Mouse (Mus musculus): ENCODE measurements around the gene Mrln. TPM values are rescaled to one million over a fixed set of nuclear protein-coding genes. Genes with fewer than 3 reads are reported as not detected.
"Not testable (repeated sequence)": the region's sequence is repeated elsewhere in the genome, so short reads cannot be mapped to it uniquely, and the experiment has no call there.

Gene Mrln
- polyA plus RNA-seq, 1 experiment from 2014 or later, result 0.94 TPM

DNA sequence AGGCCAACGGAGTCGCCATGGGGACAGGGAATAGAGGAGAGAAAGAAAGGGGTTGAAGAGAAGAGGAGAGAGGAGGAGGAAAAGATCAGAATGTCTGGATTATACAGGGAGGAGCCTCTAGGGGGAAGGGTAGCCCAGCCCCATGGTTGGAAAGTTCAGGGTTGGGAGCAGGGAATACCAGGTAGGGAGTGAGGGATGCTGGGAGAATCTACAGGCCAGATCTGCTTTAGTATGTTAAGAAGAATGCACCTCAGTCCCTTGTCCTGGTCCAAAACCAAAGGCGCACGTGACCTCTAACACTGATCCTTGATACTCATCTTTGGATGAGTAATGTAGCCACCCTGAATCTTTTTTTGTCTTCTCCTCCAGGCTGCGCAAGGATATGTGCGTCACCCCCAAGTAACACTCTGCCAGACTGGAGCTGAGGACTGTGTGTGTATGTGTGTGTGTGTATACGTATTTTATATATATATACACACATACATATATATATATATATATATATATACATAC lies 5.5 kb upstream of the Mrln start:
- ATAC-seq (replicated peaks; ENCODE audit: low FRiP score), result no peak
- H3K4me2 ChIP-seq (ENCODE audit: low read depth, low read length, severe bottlenecking), result no peak overlapping the region
- no peaks in the 10 kb centered on the region for H3K9me3 ChIP-seq (ENCODE audit: control insufficient read depth, low read length)
- 94% methylated on average over 7 of the region's 7 CpGs for WGBS
- H3K9ac ChIP-seq (ENCODE audit: low read length), result no peak overlapping the region
- DNase-seq (ENCODE audit: low spot score), result no peak
- H3K4me3 ChIP-seq (ENCODE audit: low read depth, low read length), result no peak overlapping the region
- H3K4me1 ChIP-seq (replicated peaks; ENCODE audit: control insufficient read depth, insufficient read depth, low read length), result no peaks in the 10 kb centered on the region
- no peak overlapping the region for H3K27ac ChIP-seq (ENCODE audit: low read depth, low read length)
- H3K27me3 ChIP-seq (ENCODE audit: control insufficient read depth, insufficient read depth, low read length), result no peaks in the 10 kb centered on the region
- no peaks in the 10 kb centered on the region for H3K36me3 ChIP-seq (ENCODE audit: control insufficient read depth, insufficient read depth, low read length)

DNA sequence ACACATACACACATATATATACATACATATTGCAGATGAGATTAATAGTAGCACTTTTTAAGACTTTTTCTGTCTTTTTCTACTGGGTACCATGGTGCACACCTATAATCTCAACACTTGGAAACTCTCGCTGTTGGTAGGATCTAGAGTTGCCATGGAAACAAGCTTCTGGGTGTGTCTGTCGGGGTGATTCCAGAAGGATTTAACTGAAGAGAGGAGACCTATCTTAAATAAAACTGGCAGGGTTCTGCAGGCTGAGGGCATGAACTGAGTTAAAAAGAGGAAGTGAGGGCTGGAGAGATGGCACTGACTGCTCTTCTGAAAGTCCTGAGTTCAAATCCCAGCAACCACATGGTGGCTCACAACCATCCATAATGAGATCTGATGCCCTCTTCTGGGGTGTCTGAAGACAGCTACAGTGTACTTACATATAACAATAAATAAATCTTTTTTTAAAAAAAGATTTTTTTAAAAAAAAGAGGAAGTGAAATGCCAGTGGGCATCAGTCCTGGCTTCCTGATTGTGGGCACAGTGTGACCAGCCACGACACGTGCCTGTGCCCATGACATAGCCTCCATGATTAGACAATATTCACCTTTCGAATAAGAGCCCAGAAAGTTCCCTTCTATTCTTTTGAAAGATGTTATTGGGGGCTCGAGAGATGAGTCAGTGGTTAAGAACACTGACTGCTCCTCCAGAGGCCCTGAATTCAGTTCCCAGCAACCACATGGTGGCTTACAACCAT lies 4.8 kb upstream of the Mrln start:
- H3K27me3 ChIP-seq (ENCODE audit: control insufficient read depth, insufficient read depth, low read length), result no peaks in the 10 kb centered on the region
- 84% methylated on average over 6 of the region's 6 CpGs for WGBS

DNA sequence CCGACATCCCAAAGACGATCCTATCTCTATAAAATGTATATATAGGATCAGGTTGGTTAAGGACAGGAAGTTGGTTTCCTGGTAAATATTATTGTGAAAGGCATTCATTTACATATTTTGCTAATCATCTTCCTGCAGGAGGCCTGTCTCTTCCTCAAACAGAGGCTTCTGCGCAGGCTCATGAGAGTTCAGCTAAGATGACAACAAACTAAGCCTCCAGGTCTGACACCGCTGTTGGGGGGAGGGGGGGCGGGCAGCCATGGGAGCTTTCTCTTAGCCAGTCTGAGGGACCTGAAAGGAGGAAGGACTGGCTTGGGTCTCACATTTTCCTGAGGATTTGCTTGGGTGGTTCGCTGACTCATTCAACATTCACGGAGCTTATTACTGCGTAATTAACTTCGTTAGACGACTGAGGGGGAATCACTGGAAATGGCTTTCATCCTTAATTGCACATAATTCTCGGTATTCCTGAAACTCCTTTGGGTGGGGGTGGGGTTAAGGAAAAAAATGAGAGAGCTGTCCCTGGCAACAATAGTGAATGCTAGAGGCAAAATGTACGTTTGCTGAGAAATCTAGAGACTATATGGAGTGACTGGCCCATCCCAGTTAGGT lies 3.5 kb upstream of the Mrln start:
- peak; percentile 44 for ATAC-seq (replicated peaks; ENCODE audit: low FRiP score)
- Histone ChIP-seq H3K4me3 (ENCODE audit: low read depth, low read length) (no peak overlapping the region), H3K4me2 (ENCODE audit: low read depth, low read length, severe bottlenecking) (no peak overlapping the region), H3K36me3 (ENCODE audit: control insufficient read depth, insufficient read depth, low read length) (no peaks in the 10 kb centered on the region), H3K9ac (ENCODE audit: low read length) (no peak overlapping the region), H3K4me1 (replicated peaks; ENCODE audit: control insufficient read depth, insufficient read depth, low read length) (no peaks in the 10 kb centered on the region), H3K27ac (ENCODE audit: low read depth, low read length) (no peak overlapping the region), H3K9me3 (ENCODE audit: control insufficient read depth, low read length) (no peaks in the 10 kb centered on the region), H3K27me3 (ENCODE audit: control insufficient read depth, insufficient read depth, low read length) (no peaks in the 10 kb centered on the region)
- peak; percentile 61 for DNase-seq (ENCODE audit: low spot score)
- WGBS, result 32% methylated on average over 12 of the region's 12 CpGs

More for the DNA sequence above, 4.8 kb upstream of the Mrln start:
- Histone ChIP-seq H3K4me2 (ENCODE audit: low read depth, low read length, severe bottlenecking) (no peak overlapping the region), H3K9me3 (ENCODE audit: control insufficient read depth, low read length) (no peaks in the 10 kb centered on the region), H3K4me3 (ENCODE audit: low read depth, low read length) (no peak overlapping the region), H3K4me1 (replicated peaks; ENCODE audit: control insufficient read depth, insufficient read depth, low read length) (no peaks in the 10 kb centered on the region), H3K9ac (ENCODE audit: low read length) (no peak overlapping the region), H3K27ac (ENCODE audit: low read depth, low read length) (no peak overlapping the region), H3K36me3 (ENCODE audit: control insufficient read depth, insufficient read depth, low read length) (no peaks in the 10 kb centered on the region)
- ATAC-seq (replicated peaks; ENCODE audit: low FRiP score) (no peak), DNase-seq (ENCODE audit: low spot score) (no peak)

DNA sequence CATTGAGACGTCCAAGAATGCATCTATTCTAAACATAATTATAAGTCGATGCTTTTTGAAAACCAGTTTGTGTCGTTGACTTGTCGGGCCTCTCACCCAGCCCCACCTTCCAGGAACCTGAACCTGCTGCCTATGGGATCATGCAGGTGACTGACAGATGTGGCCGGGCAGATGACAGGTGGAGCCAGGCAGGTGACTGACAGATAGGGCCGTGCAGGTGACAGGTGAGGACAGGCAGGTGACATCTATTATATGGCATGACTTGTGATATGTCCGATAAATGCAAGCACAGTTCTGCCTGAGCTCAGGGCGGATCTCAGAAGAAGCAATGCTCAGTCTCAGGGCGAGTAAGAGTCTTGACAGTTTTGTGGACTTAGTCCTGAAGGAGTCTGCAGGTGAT lies 6.8 kb downstream of the Mrln start:
- Histone ChIP-seq H3K9me3 (ENCODE audit: control insufficient read depth, low read length) (no peaks in the 10 kb centered on the region), H3K27me3 (ENCODE audit: control insufficient read depth, insufficient read depth, low read length) (no peaks in the 10 kb centered on the region), H3K36me3 (ENCODE audit: control insufficient read depth, insufficient read depth, low read length) (no peaks in the 10 kb centered on the region), H3K9ac (ENCODE audit: low read length) (no peak overlapping the region), H3K4me3 (ENCODE audit: low read depth, low read length) (no peak overlapping the region), H3K4me1 (replicated peaks; ENCODE audit: control insufficient read depth, insufficient read depth, low read length) (no peaks in the 10 kb centered on the region), H3K4me2 (ENCODE audit: low read depth, low read length, severe bottlenecking) (no peak overlapping the region), H3K27ac (ENCODE audit: low read depth, low read length) (no peak overlapping the region)
- WGBS, result 85% methylated on average over 9 of the region's 9 CpGs
- no peak for DNase-seq (ENCODE audit: low spot score)
- ATAC-seq (replicated peaks; ENCODE audit: low FRiP score), result no peak

DNA sequence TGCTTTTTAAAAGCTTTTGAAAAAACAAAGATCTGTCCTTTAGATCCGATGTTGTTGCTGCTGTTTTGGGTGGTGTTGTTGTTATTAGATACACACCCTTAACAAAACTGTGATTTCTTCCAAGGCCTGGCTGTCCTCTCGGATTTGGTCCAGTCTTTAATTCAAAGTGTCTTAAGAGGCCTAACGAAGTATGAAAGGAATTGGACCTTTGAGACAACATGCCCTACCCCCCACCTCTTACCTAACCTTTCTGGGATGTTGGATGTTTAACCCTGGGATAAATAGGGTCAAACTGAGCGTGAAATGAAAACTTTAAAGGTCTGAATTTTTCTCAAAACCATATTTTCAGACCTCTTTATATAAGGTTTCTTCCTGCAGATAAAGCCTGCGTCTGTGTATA lies 16.5 kb downstream of the Mrln start:
- Histone ChIP-seq H3K27me3 (ENCODE audit: control insufficient read depth, insufficient read depth, low read length) (no peaks in the 10 kb centered on the region), H3K36me3 (ENCODE audit: control insufficient read depth, insufficient read depth, low read length) (no peaks in the 10 kb centered on the region), H3K4me1 (replicated peaks; ENCODE audit: control insufficient read depth, insufficient read depth, low read length) (no peaks in the 10 kb centered on the region), H3K4me2 (ENCODE audit: low read depth, low read length, severe bottlenecking) (no peak overlapping the region), H3K27ac (ENCODE audit: low read depth, low read length) (no peak overlapping the region), H3K9ac (ENCODE audit: low read length) (no peak overlapping the region), H3K9me3 (ENCODE audit: control insufficient read depth, low read length) (no peaks in the 10 kb centered on the region), H3K4me3 (ENCODE audit: low read depth, low read length) (no peak overlapping the region)
- ATAC-seq (replicated peaks; ENCODE audit: low FRiP score) (no peak), DNase-seq (ENCODE audit: low spot score) (no peak)
- WGBS, result 41% methylated on average over 5 of the region's 5 CpGs

DNA sequence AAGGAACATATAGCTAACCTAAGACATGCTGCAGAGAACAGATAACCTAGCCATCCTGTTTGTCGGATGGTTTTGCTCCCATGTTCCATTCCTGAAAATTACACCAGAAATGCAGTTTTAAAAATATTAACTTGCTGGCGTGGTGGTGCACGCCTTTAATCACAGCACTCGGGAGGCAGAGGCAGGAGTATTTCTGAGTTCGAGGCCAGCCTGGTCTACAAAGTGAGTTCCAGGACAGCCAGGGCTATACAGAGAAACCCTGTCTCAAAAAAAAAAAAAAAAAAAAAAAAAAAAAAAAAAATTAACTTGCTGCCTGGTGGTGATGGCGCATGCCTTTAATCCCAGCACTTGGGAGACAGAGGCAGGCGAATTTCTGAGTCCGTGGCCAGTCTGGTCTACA lies 17.8 kb downstream of the Mrln start:
- DNase-seq (ENCODE audit: low spot score); H3K4me2 ChIP-seq (ENCODE audit: low read depth, low read length, severe bottlenecking); H3K4me1 ChIP-seq (replicated peaks; ENCODE audit: control insufficient read depth, insufficient read depth, low read length); H3K4me3 ChIP-seq (ENCODE audit: low read depth, low read length); H3K9me3 ChIP-seq (ENCODE audit: control insufficient read depth, low read length); H3K27ac ChIP-seq (ENCODE audit: low read depth, low read length); ATAC-seq (replicated peaks; ENCODE audit: low FRiP score); H3K36me3 ChIP-seq (ENCODE audit: control insufficient read depth, insufficient read depth, low read length); H3K27me3 ChIP-seq (ENCODE audit: control insufficient read depth, insufficient read depth, low read length); H3K9ac ChIP-seq (ENCODE audit: low read length): not testable (repeated sequence)
- WGBS, result 89% methylated on average over 8 of the region's 8 CpGs

DNA sequence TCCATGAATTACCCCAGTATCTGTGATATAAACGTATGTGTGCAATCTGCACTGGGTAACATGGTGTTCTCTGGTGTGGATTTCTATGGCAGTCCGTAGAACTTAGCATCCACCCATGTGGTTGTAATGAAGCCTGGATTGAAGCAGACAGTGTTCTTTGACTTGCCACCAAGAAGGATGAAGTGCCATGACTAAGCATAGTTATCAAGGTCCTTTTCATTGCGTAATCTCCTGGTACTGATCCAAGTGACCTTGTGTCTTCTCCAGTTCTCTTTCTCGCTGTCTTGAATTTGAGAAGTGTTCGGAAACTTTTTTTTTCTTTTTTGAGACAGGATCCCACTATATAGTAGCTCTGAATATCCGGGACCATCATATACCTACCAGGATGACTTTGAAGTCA lies 20.1 kb downstream of the Mrln start:
- ATAC-seq (replicated peaks; ENCODE audit: low FRiP score) (no peak), DNase-seq (ENCODE audit: low spot score) (no peak)
- H3K9me3 ChIP-seq (ENCODE audit: control insufficient read depth, low read length), result no peaks in the 10 kb centered on the region
- H3K27me3 ChIP-seq (ENCODE audit: control insufficient read depth, insufficient read depth, low read length), result no peaks in the 10 kb centered on the region
- no peak overlapping the region for H3K4me2 ChIP-seq (ENCODE audit: low read depth, low read length, severe bottlenecking)
- no peaks in the 10 kb centered on the region for H3K4me1 ChIP-seq (replicated peaks; ENCODE audit: control insufficient read depth, insufficient read depth, low read length)
- WGBS, result 91% methylated on average over 6 of the region's 6 CpGs
- H3K27ac ChIP-seq (ENCODE audit: low read depth, low read length), result no peak overlapping the region
- H3K36me3 ChIP-seq (ENCODE audit: control insufficient read depth, insufficient read depth, low read length), result no peaks in the 10 kb centered on the region
- no peak overlapping the region for H3K9ac ChIP-seq (ENCODE audit: low read length)
- no peak overlapping the region for H3K4me3 ChIP-seq (ENCODE audit: low read depth, low read length)

DNA sequence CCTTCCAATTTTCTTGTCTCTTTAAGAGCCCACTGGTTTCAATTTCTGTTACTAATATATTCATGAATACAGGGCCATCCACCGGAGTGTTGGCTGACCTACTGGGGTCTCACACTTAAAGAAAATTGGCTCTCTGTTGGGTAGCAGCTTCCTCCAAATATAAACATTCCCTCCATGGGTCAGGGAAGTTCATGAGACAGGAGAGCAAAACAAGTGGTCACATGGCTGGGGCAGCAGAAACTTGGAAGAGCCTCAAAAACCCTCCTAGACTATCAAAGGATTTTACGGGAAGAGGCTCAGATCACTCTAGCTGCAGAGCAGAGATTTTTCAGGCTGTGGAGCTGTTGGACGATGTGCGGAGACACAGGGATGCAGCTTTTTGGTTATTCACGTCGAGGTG lies 21.3 kb downstream of the Mrln start:
- Histone ChIP-seq H3K4me2 (ENCODE audit: low read depth, low read length, severe bottlenecking) (no peak overlapping the region), H3K27me3 (ENCODE audit: control insufficient read depth, insufficient read depth, low read length) (no peaks in the 10 kb centered on the region), H3K9me3 (ENCODE audit: control insufficient read depth, low read length) (no peaks in the 10 kb centered on the region), H3K27ac (ENCODE audit: low read depth, low read length) (no peak overlapping the region), H3K36me3 (ENCODE audit: control insufficient read depth, insufficient read depth, low read length) (no peaks in the 10 kb centered on the region), H3K9ac (ENCODE audit: low read length) (no peak overlapping the region), H3K4me1 (replicated peaks; ENCODE audit: control insufficient read depth, insufficient read depth, low read length) (no peaks in the 10 kb centered on the region), H3K4me3 (ENCODE audit: low read depth, low read length) (no peak overlapping the region)
- 80% methylated on average over 6 of the region's 6 CpGs for WGBS
- DNase-seq (ENCODE audit: low spot score) (no peak), ATAC-seq (replicated peaks; ENCODE audit: low FRiP score) (no peak)

DNA sequence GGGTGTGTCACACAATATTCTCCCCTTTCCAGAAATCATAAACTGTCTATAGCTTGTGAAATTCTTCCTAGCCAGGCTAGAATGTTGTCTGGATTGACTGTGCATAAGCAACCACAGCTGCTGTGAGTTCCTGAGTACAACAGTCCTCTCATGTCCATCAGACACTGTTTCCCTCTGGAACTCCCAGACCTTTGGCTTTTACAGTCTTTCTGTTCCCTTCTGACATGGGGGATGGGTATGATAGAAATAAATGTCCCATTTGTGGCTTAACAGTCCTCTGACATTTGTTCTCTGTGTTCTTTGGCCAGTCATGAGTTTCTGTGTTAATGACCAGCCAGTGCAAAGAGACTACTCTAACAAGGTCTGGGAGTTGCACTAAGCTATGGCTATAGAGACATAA lies 22.1 kb downstream of the Mrln start:
- no peak overlapping the region for H3K27ac ChIP-seq (ENCODE audit: low read depth, low read length)
- no peaks in the 10 kb centered on the region for H3K9me3 ChIP-seq (ENCODE audit: control insufficient read depth, low read length)
- DNase-seq (ENCODE audit: low spot score) (no peak), ATAC-seq (replicated peaks; ENCODE audit: low FRiP score) (no peak)
- H3K4me2 ChIP-seq (ENCODE audit: low read depth, low read length, severe bottlenecking), result no peak overlapping the region
- no peaks in the 10 kb centered on the region for H3K36me3 ChIP-seq (ENCODE audit: control insufficient read depth, insufficient read depth, low read length)
- H3K4me1 ChIP-seq (replicated peaks; ENCODE audit: control insufficient read depth, insufficient read depth, low read length), result no peaks in the 10 kb centered on the region
- no peak overlapping the region for H3K4me3 ChIP-seq (ENCODE audit: low read depth, low read length)
- H3K27me3 ChIP-seq (ENCODE audit: control insufficient read depth, insufficient read depth, low read length), result no peaks in the 10 kb centered on the region
- no peak overlapping the region for H3K9ac ChIP-seq (ENCODE audit: low read length)
